Mouse (Mus musculus): ENCODE measurements around the gene Gm49380. TPM values are rescaled to one million over a fixed set of nuclear protein-coding genes. Genes with fewer than 3 reads are reported as not detected.

The Gm49380 gene
- polyA plus RNA-seq, 1 experiment, result 0.05 TPM

GRCm38 (mm10) chr9:44033317-44033716 is 80.0 kb downstream of the Gm49380 start:
- H3K79me2 ChIP-seq (ENCODE audit: control insufficient read depth, insufficient read depth), result no peaks in the 10 kb centered on the region
- no peaks in the 10 kb centered on the region for H3K79me3 ChIP-seq (ENCODE audit: low read depth)
- H3K27me3 ChIP-seq (ENCODE audit: control insufficient read depth, insufficient read depth, insufficient read length), result no peaks in the 10 kb centered on the region
- TF ChIP-seq MAX (IDR thresholded peaks at IDR 0.05) (no peak), USF1 (IDR thresholded peaks at IDR 0.05; ENCODE audit: low read depth) (no peak), CEBPB (IDR thresholded peaks at IDR 0.05; ENCODE audit: low read depth) (no peak), MYOG (IDR thresholded peaks at IDR 0.05; ENCODE audit: control insufficient read depth, extremely low read depth, insufficient read length) (no peak), CTCF (IDR thresholded peaks at IDR 0.05; ENCODE audit: control insufficient read depth, insufficient read depth, insufficient read length) (no peak), FOSL1 (IDR thresholded peaks at IDR 0.05; ENCODE audit: insufficient read depth, low read length, poor library complexity, severe bottlenecking) (no peak), MYOD1 (IDR thresholded peaks at IDR 0.05; ENCODE audit: control insufficient read depth, insufficient read length, low read depth) (no peak)
- H3K36me3 ChIP-seq (ENCODE audit: control insufficient read depth, insufficient read depth), result no peaks in the 10 kb centered on the region
- no peak overlapping the region for H3ac ChIP-seq (ENCODE audit: control insufficient read depth, insufficient read length, low read depth)
- H3K4me3 ChIP-seq (ENCODE audit: insufficient read depth, poor library complexity, severe bottlenecking), result no peak overlapping the region

DNA sequence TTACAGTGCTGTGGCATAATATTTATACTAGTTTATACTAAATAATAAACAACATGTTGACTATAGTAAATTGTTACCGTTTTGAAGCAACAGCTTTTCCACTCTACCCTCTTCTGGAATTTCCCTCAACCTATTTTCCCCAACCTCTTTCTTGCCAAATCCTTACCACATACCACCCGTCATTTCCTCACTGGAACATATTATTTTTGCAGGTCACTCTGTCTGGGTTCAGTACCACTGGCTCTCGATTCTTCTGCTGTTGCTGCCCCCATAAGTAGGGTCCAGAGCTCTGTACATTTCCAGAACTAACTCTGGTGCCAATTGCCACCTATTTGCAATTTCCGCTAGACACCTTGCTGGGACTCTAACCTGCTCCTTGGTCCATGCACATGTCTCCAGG is 81.4 kb downstream of the Gm49380 start:
- Histone ChIP-seq H3K27me3 (ENCODE audit: control insufficient read depth, insufficient read depth, insufficient read length) (no peaks in the 10 kb centered on the region), H3ac (ENCODE audit: control insufficient read depth, insufficient read length, low read depth) (no peak overlapping the region), H3K79me3 (ENCODE audit: low read depth) (no peaks in the 10 kb centered on the region), H3K4me3 (ENCODE audit: insufficient read depth, poor library complexity, severe bottlenecking) (no peak overlapping the region), H3K79me2 (ENCODE audit: control insufficient read depth, insufficient read depth) (no peaks in the 10 kb centered on the region), H3K36me3 (ENCODE audit: control insufficient read depth, insufficient read depth) (no peaks in the 10 kb centered on the region)
- TF ChIP-seq MYOG (IDR thresholded peaks at IDR 0.05; ENCODE audit: control insufficient read depth, extremely low read depth, insufficient read length) (no peak), CEBPB (IDR thresholded peaks at IDR 0.05; ENCODE audit: low read depth) (no peak), MYOD1 (IDR thresholded peaks at IDR 0.05; ENCODE audit: control insufficient read depth, insufficient read length, low read depth) (no peak), USF1 (IDR thresholded peaks at IDR 0.05; ENCODE audit: low read depth) (no peak)

DNA sequence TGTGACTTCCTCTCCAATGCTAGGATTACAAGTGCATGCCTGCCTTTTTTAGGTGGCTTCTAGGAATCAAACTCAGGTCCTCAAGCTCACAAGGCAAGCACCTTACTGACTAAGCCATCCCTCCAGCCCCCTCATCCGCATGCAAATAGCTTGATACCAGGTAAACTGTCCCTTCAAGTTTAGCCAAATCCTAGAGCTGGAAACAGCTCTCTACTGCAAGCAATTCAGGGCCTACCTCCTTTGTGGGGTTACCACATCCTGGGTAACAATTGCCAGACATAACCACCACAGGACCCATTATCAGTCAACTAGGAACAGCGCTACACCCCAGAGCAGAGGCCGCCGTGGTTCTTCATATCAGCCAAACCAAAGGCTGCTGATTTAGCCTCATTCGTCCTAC is 82.2 kb downstream of the Gm49380 start:
- H3ac ChIP-seq (ENCODE audit: control insufficient read depth, insufficient read length, low read depth), result no peak overlapping the region
- H3K36me3 ChIP-seq (ENCODE audit: control insufficient read depth, insufficient read depth), result no peaks in the 10 kb centered on the region
- no peak overlapping the region for H3K4me3 ChIP-seq (ENCODE audit: insufficient read depth, poor library complexity, severe bottlenecking)
- no peaks in the 10 kb centered on the region for H3K79me3 ChIP-seq (ENCODE audit: low read depth)
- TF ChIP-seq CTCF (IDR thresholded peaks at IDR 0.05; ENCODE audit: control insufficient read depth, insufficient read depth, insufficient read length) (no peak), USF1 (IDR thresholded peaks at IDR 0.05; ENCODE audit: low read depth) (no peak), FOSL1 (IDR thresholded peaks at IDR 0.05; ENCODE audit: insufficient read depth, low read length, poor library complexity, severe bottlenecking) (no peak)
- H3K27me3 ChIP-seq (ENCODE audit: control insufficient read depth, insufficient read depth, insufficient read length), result no peaks in the 10 kb centered on the region
- no peaks in the 10 kb centered on the region for H3K79me2 ChIP-seq (ENCODE audit: control insufficient read depth, insufficient read depth)

DNA sequence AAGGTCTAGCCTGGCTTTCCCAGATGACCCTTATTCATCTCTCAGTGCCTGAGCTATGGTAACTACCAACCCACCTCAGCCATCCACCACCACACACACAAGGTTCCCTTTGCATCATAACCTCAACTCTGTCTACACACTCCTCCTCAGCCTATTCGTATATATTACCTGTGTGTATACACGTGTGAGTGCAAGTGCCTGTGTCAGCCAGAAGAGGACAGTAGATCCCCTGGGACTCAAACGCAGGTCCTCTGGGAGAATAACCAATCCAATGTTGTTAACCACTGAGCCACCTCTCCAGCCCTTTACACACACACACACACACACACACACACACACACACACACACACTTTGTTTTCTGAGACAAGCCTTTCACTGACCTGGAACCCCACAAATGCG is 82.7 kb downstream of the Gm49380 start:
- Histone ChIP-seq H3K36me3 (ENCODE audit: control insufficient read depth, insufficient read depth) (no peaks in the 10 kb centered on the region), H3K4me3 (ENCODE audit: insufficient read depth, poor library complexity, severe bottlenecking) (no peak overlapping the region)
- TF ChIP-seq CTCF (IDR thresholded peaks at IDR 0.05; ENCODE audit: control insufficient read depth, insufficient read depth, insufficient read length), result no peak
- no peak for TF ChIP-seq CEBPB (IDR thresholded peaks at IDR 0.05; ENCODE audit: low read depth)
- no peak for TF ChIP-seq MAX (IDR thresholded peaks at IDR 0.05)
- TF ChIP-seq USF1 (IDR thresholded peaks at IDR 0.05; ENCODE audit: low read depth), result no peak
- TF ChIP-seq MYOD1 (IDR thresholded peaks at IDR 0.05; ENCODE audit: control insufficient read depth, insufficient read length, low read depth), result no peak
- TF ChIP-seq FOSL1 (IDR thresholded peaks at IDR 0.05; ENCODE audit: insufficient read depth, low read length, poor library complexity, severe bottlenecking), result no peak
- TF ChIP-seq MYOG (IDR thresholded peaks at IDR 0.05; ENCODE audit: control insufficient read depth, extremely low read depth, insufficient read length), result no peak

DNA sequence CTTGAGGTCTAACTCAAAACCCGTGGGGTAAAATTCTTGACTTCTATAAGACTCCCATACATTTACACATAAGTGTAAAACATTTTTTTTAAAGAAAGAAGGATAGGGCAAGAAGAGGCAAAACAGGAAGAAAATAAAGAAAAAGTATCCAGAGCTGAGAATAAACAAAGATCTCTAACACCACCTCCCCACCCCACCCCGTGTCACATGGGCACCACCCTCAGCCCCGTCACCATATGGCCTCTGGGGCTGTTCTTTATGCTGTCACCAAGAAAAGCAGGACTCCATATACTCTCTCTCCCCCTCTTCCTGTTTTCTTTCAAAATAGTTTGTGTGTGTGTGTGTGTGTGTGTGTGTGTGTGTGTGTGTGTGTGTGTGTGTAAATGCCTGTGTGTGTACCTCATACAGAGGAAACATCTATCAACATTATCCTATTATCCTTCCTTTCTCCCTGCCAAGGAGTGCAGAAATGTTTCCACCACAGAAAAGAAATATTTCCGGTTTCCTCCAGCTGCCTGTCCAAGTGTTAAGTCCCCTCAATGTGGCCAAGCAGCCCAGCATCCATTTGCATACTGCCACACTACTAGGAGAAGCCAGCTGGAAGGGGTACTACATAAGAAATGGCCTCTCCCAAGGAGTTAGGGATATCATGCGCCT is 83.6 kb downstream of the Gm49380 start:
- TF ChIP-seq MYOD1 (IDR thresholded peaks at IDR 0.05; ENCODE audit: control insufficient read depth, insufficient read length, low read depth) (no peak), CTCF (IDR thresholded peaks at IDR 0.05; ENCODE audit: control insufficient read depth, insufficient read depth, insufficient read length) (no peak), USF1 (IDR thresholded peaks at IDR 0.05; ENCODE audit: low read depth) (no peak), MAX (IDR thresholded peaks at IDR 0.05) (no peak), CEBPB (IDR thresholded peaks at IDR 0.05; ENCODE audit: low read depth) (no peak), FOSL1 (IDR thresholded peaks at IDR 0.05; ENCODE audit: insufficient read depth, low read length, poor library complexity, severe bottlenecking) (no peak), MYOG (IDR thresholded peaks at IDR 0.05; ENCODE audit: control insufficient read depth, extremely low read depth, insufficient read length) (no peak)
- Histone ChIP-seq H3K79me3 (ENCODE audit: low read depth) (no peaks in the 10 kb centered on the region), H3K27me3 (ENCODE audit: control insufficient read depth, insufficient read depth, insufficient read length) (no peaks in the 10 kb centered on the region), H3ac (ENCODE audit: control insufficient read depth, insufficient read length, low read depth) (no peak overlapping the region), H3K36me3 (ENCODE audit: control insufficient read depth, insufficient read depth) (no peaks in the 10 kb centered on the region), H3K79me2 (ENCODE audit: control insufficient read depth, insufficient read depth) (no peaks in the 10 kb centered on the region), H3K4me3 (ENCODE audit: insufficient read depth, poor library complexity, severe bottlenecking) (no peak overlapping the region)

More for the DNA sequence above, 82.7 kb downstream of the Gm49380 start:
- H3K79me3 ChIP-seq (ENCODE audit: low read depth), result no peaks in the 10 kb centered on the region
- H3K79me2 ChIP-seq (ENCODE audit: control insufficient read depth, insufficient read depth), result no peaks in the 10 kb centered on the region
- H3ac ChIP-seq (ENCODE audit: control insufficient read depth, insufficient read length, low read depth), result no peak overlapping the region
- H3K27me3 ChIP-seq (ENCODE audit: control insufficient read depth, insufficient read depth, insufficient read length), result no peaks in the 10 kb centered on the region

GRCm38 (mm10) chr9:44024096-44024495 is 89.2 kb downstream of the Gm49380 start:
- Histone ChIP-seq H3K79me3 (ENCODE audit: low read depth) (no peaks in the 10 kb centered on the region), H3K27me3 (ENCODE audit: control insufficient read depth, insufficient read depth, insufficient read length) (no peaks in the 10 kb centered on the region), H3ac (ENCODE audit: control insufficient read depth, insufficient read length, low read depth) (no peak overlapping the region), H3K4me3 (ENCODE audit: insufficient read depth, poor library complexity, severe bottlenecking) (no peak overlapping the region), H3K36me3 (ENCODE audit: control insufficient read depth, insufficient read depth) (no peaks in the 10 kb centered on the region), H3K79me2 (ENCODE audit: control insufficient read depth, insufficient read depth) (no peaks in the 10 kb centered on the region)
- no peak for TF ChIP-seq MYOG (IDR thresholded peaks at IDR 0.05; ENCODE audit: control insufficient read depth, extremely low read depth, insufficient read length)
- TF ChIP-seq MAX (IDR thresholded peaks at IDR 0.05), result no peak
- no peak for TF ChIP-seq MYOD1 (IDR thresholded peaks at IDR 0.05; ENCODE audit: control insufficient read depth, insufficient read length, low read depth)
- no peak for TF ChIP-seq CTCF (IDR thresholded peaks at IDR 0.05; ENCODE audit: control insufficient read depth, insufficient read depth, insufficient read length)
- TF ChIP-seq CEBPB (IDR thresholded peaks at IDR 0.05; ENCODE audit: low read depth), result no peak
- TF ChIP-seq FOSL1 (IDR thresholded peaks at IDR 0.05; ENCODE audit: insufficient read depth, low read length, poor library complexity, severe bottlenecking), result no peak
- no peak for TF ChIP-seq USF1 (IDR thresholded peaks at IDR 0.05; ENCODE audit: low read depth)

Measured in C2C12 (cell line).